ENCODE assay signal across 9 mouse cellular contexts in genomic region chr1:166127719-166128118, GRCm38 (mm10). TPM values are rescaled to one million over a fixed set of nuclear protein-coding genes. Genes with fewer than 3 reads are reported as not detected.
DNase-seq lines count a peak whose midpoint lies in the region; ATAC-seq and TF ChIP-seq lines count a peak whose summit lies in the region.
"Had no signal": no experiment of that assay in that cellular context is flagged by ENCODE, and none has a peak within 500 bp of the region (broad histone marks: within the 10 kb centered on the region; RNA-seq: fewer than 3 reads in every experiment).

Gene Dusp27 (minus strand): TSS chr1:166127922.

- H3K9ac ChIP-seq in lung, embryonic 16.5 days (ENCODE audit: low read length), result peak within 1 kb of the TSS; percentile 35
- 0 out of 2 replicates have a peak within 1 kb of the TSS, but pooled peaks have one; percentile 20 for H3K9ac ChIP-seq in intestine, embryonic 14.5 days (ENCODE audit: low read length)
- no peak within 1 kb of the TSS; the same call in 1 of the 2 replicates for H3K9ac ChIP-seq in stomach, postnatal 0 days (ENCODE audit: low read length)
- H3K9ac ChIP-seq in forebrain, postnatal 0 days, result no peak within 1 kb of the TSS

- TF ChIP-seq EP300 in stomach, postnatal 0 days (optimal IDR thresholded peaks at IDR 0.05), result no peak

- no peak for ATAC-seq in lung, embryonic 16.5 days (ENCODE audit: low read depth)
- no peak for ATAC-seq in intestine, embryonic 14.5 days (replicated peaks; ENCODE audit: low FRiP score, low TSS enrichment, low read depth)
- ATAC-seq in stomach, postnatal 0 days (ENCODE audit: low FRiP score, low TSS enrichment), result no peak
- no peak for ATAC-seq in megakaryocyte, adult 5-6 weeks (ENCODE audit: poor library complexity, severe bottlenecking)
- ATAC-seq in forebrain, postnatal 0 days, result no peak
- ATAC-seq: lung, postnatal 0 days had no signal

- no peak for TF ChIP-seq POLR2A in lung, adult 2 months (IDR thresholded peaks at IDR 0.05; ENCODE audit: borderline replicate concordance, extremely low read depth, low read depth, low read length)

- H3K4me3 ChIP-seq in lung, embryonic 16.5 days (ENCODE audit: low read length), result peak within 1 kb of the TSS; percentile 13
- no peak within 1 kb of the TSS for H3K4me3 ChIP-seq in lung, adult 2 months (replicated peaks; ENCODE audit: extremely low read depth, low read depth, low read length)
- peak within 1 kb of the TSS; percentile 18 for H3K4me3 ChIP-seq in intestine, embryonic 14.5 days (ENCODE audit: low read depth, low read length)
- no peak within 1 kb of the TSS for H3K4me3 ChIP-seq in stomach, postnatal 0 days (ENCODE audit: low read depth, low read length)
- no peak within 1 kb of the TSS for H3K4me3 ChIP-seq in forebrain, postnatal 0 days (ENCODE audit: low read depth, low read length)

- DNase-seq in lung, adult 2 months, result no peak
- no peak for DNase-seq in gastrocnemius, postnatal 36 days
- no peak for DNase-seq in intestine, embryonic 14.5 days (ENCODE audit: low spot score)
- no peak for DNase-seq in stomach, postnatal 0 days (ENCODE audit: low spot score)
- no peak for DNase-seq in forebrain, postnatal 0 days
- no peak for DNase-seq in thymus, adult 18-20 months

- no peaks in the 10 kb centered on the region for H3K27me3 ChIP-seq in lung, embryonic 16.5 days (ENCODE audit: control insufficient read depth, insufficient read depth, low read depth, low read length)
- no peaks in the 10 kb centered on the region for H3K27me3 ChIP-seq in intestine, embryonic 14.5 days (replicated peaks; ENCODE audit: control insufficient read depth, insufficient read depth, low read length)
- no peaks in the 10 kb centered on the region for H3K27me3 ChIP-seq in stomach, postnatal 0 days (ENCODE audit: control insufficient read depth, insufficient read depth, low read length)
- H3K27me3 ChIP-seq in forebrain, postnatal 0 days (ENCODE audit: insufficient read depth, low read length), result no peaks in the 10 kb centered on the region

- H3K36me3 ChIP-seq in lung, embryonic 16.5 days (ENCODE audit: control insufficient read depth, insufficient read depth, low read length), result no peaks in the 10 kb centered on the region
- no peaks in the 10 kb centered on the region for H3K36me3 ChIP-seq in intestine, embryonic 14.5 days (ENCODE audit: control insufficient read depth, insufficient read depth, low read length)
- H3K36me3 ChIP-seq in stomach, postnatal 0 days (ENCODE audit: control insufficient read depth, insufficient read depth, low read length), result no peaks in the 10 kb centered on the region
- H3K36me3 ChIP-seq in forebrain, postnatal 0 days (ENCODE audit: insufficient read depth), result no peaks in the 10 kb centered on the region

- peaks cover 14% of the 10 kb centered on the region for H3K4me1 ChIP-seq in lung, embryonic 16.5 days (replicated peaks; ENCODE audit: control insufficient read depth, insufficient read depth, low read length)
- no peaks in the 10 kb centered on the region for H3K4me1 ChIP-seq in lung, adult 2 months (ENCODE audit: control insufficient read depth, insufficient read depth, low read length)
- peaks cover 26% of the 10 kb centered on the region for H3K4me1 ChIP-seq in intestine, embryonic 14.5 days (replicated peaks; ENCODE audit: control insufficient read depth, insufficient read depth, low read length)
- 0 out of 2 replicates have a peak, but pooled peaks cover 2% of the 10 kb centered on the region for H3K4me1 ChIP-seq in stomach, postnatal 0 days (replicated peaks; ENCODE audit: control insufficient read depth, insufficient read depth)
- H3K4me1 ChIP-seq in forebrain, postnatal 0 days (ENCODE audit: insufficient read depth), result no peaks in the 10 kb centered on the region

- peak within 1 kb of the TSS; percentile 41 for H3K4me2 ChIP-seq in lung, embryonic 16.5 days (ENCODE audit: low read depth, low read length)
- peak within 1 kb of the TSS; percentile 42 for H3K4me2 ChIP-seq in intestine, embryonic 14.5 days (ENCODE audit: low read length)
- peak within 1 kb of the TSS; percentile 9; the same call in 1 of the 2 replicates for H3K4me2 ChIP-seq in stomach, postnatal 0 days (replicated peaks; ENCODE audit: low read depth)
- no peak within 1 kb of the TSS for H3K4me2 ChIP-seq in forebrain, postnatal 0 days (ENCODE audit: low read depth)

- intact Hi-C loops in gastrocnemius, postnatal 36 days (cut with DNase I), result no loop called here

- WGBS in lung, embryonic 16.5 days, result 20% methylated on average over 4 of the region's 4 CpGs
- WGBS in lung, adult 2 months, result 55% methylated on average over 4 of the region's 4 CpGs
- WGBS in intestine, embryonic 14.5 days, result 36% methylated on average over 4 of the region's 4 CpGs
- WGBS in stomach, postnatal 0 days, result 34% methylated on average over 4 of the region's 4 CpGs
- WGBS in forebrain, postnatal 0 days, result 52% methylated on average over 4 of the region's 4 CpGs

- H3K27ac ChIP-seq in lung, embryonic 16.5 days (ENCODE audit: low read length), result 0 out of 2 replicates have a peak within 1 kb of the TSS, but pooled peaks have one; percentile 15
- H3K27ac ChIP-seq in intestine, embryonic 14.5 days (ENCODE audit: low read depth), result peak within 1 kb of the TSS; percentile 71
- no peak within 1 kb of the TSS for H3K27ac ChIP-seq in stomach, postnatal 0 days (replicated peaks)
- no peak within 1 kb of the TSS for H3K27ac ChIP-seq in forebrain, postnatal 0 days (ENCODE audit: low read depth, low read length)

- no peaks in the 10 kb centered on the region for H3K9me3 ChIP-seq in lung, embryonic 16.5 days (ENCODE audit: control insufficient read depth, low read length)
- H3K9me3 ChIP-seq in intestine, embryonic 14.5 days (ENCODE audit: control insufficient read depth, low read length), result no peaks in the 10 kb centered on the region
- H3K9me3 ChIP-seq in stomach, postnatal 0 days (ENCODE audit: control insufficient read depth, low read length), result no peaks in the 10 kb centered on the region
- H3K9me3 ChIP-seq in forebrain, postnatal 0 days (ENCODE audit: low read length), result no peaks in the 10 kb centered on the region

- TF ChIP-seq CTCF in lung, adult 2 months (IDR thresholded peaks at IDR 0.05; ENCODE audit: insufficient read depth, low read length), result no peak
- no peak for TF ChIP-seq CTCF in stomach, postnatal 0 days (IDR thresholded peaks at IDR 0.05; ENCODE audit: low read depth)
- no peak for TF ChIP-seq CTCF in forebrain, postnatal 0 days (IDR thresholded peaks at IDR 0.05; ENCODE audit: low read depth)

RNA-seq across cellular contexts. Expression of gene Dusp27, which starts in this region (rescaled TPM):
- 3.3 and 3.7 TPM in 2 replicates for polyA plus RNA-seq in lung, embryonic 16.5 days (2015; fragmentation: Nextera tagmentation; extraction: Ambion mirVana)
- polyA plus RNA-seq in lung, adult 2 months (2012; rRNA removed), result 0.19 and 0.69 TPM in 2 replicates
- total RNA-seq in gastrocnemius, postnatal 36 days (2021), result 10 to 100 TPM; 70.6 to 92.3 TPM
- polyA plus RNA-seq in intestine, embryonic 14.5 days (2014; fragmentation: Nextera tagmentation; extraction: Ambion mirVana), result 2.4 and 2.8 TPM in 2 replicates
- 0.50 and 0.57 TPM in 2 replicates for polyA plus RNA-seq in stomach, postnatal 0 days (2015; fragmentation: Nextera tagmentation; extraction: Ambion mirVana)
- not detected in 2 replicates for total RNA-seq in megakaryocyte, adult 5-6 weeks (2015)
- not detected in 2 replicates for total RNA-seq in megakaryocyte, adult 5-6 weeks (2017)
- total RNA-seq in forebrain, postnatal 0 days (2014; rRNA removed), result 0.54 and 1.00 TPM in 2 replicates
- 0.45 and 0.48 TPM in 2 replicates for polyA plus RNA-seq in forebrain, postnatal 0 days (2015; fragmentation: Nextera tagmentation; extraction: Ambion mirVana)

Comparison
In these comparisons a context has a peak if more than half of its experiments do, and no peak if none do; other contexts are left out.
1. RNA of gene Dusp27 (total RNA-seq): 70.6 to 92.3 TPM in gastrocnemius, postnatal 36 days; 0.54 to 1.00 TPM in forebrain, postnatal 0 days and not detected in megakaryocyte, adult 5-6 weeks; every median in the first group is over 10 times any median in the second.
2. H3K4me3 ChIP-seq: peak in lung, embryonic 16.5 days (single experiment) and intestine, embryonic 14.5 days (single experiment); none in lung, adult 2 months (single experiment), stomach, postnatal 0 days (single experiment) and forebrain, postnatal 0 days (single experiment).
3. H3K27ac ChIP-seq: peak in lung, embryonic 16.5 days (single experiment) and intestine, embryonic 14.5 days (single experiment); none in stomach, postnatal 0 days (single experiment) and forebrain, postnatal 0 days (single experiment).
4. H3K9ac ChIP-seq: peak in lung, embryonic 16.5 days (single experiment) and intestine, embryonic 14.5 days (single experiment); none in stomach, postnatal 0 days (single experiment) and forebrain, postnatal 0 days (single experiment).